ENCODE assay signal across 9 mouse cellular contexts in the genomic region with DNA sequence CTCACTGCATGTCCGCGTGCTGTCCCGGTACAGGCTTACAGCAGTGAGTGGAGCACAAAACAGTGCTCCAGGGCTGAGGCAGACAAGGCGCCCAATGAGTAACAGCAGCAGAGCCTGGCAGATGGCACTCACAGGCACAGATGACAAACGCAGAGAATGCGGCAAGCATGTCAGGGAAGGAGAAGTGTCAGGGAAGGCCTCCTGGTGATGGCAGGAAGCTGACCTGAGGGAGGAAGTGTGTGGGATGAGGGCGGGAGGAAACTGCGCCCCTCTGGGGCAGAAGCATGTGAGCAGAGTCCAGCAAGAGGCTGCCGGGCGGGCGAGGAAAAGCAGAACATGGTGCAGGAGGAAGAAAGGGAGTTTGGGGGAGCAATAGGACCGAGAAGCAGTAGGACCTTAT.
DNase-seq lines count a peak whose midpoint lies in the region; ATAC-seq and TF ChIP-seq lines count a peak whose summit lies in the region.
"Had no signal": no experiment of that assay in that cellular context is flagged by ENCODE, and none has a peak within 500 bp of the region (broad histone marks: within the 10 kb centered on the region; RNA-seq: fewer than 3 reads in every experiment).

No protein-coding gene starts in this region.

- no peaks in the 10 kb centered on the region for H3K9me3 ChIP-seq in heart, embryonic 10.5 days
- H3K9me3 ChIP-seq: lung, embryonic 15.5 days had no signal

- DNase-seq in cerebellum, postnatal 4 days (ENCODE audit: low spot score in 2 of 2), result no peak
- peak; percentile 11 for DNase-seq in retina, postnatal 1 day
- no peak for DNase-seq in retina, embryonic 14.5 days (ENCODE audit: low spot score)
- no peak for DNase-seq in heart, embryonic 10.5 days (ENCODE audit: low spot score)
- DNase-seq in lung, postnatal 25 days (ENCODE audit: low spot score), result peak; percentile 18
- DNase-seq in c-Kit-positive CD71-positive TER-119-positive erythroid progenitor cells, embryonic 14.5 days (ENCODE audit: low spot score), result no peak
- no peak for DNase-seq in kidney, adult 2 months

- peaks cover 6% of the 10 kb centered on the region for H3K4me1 ChIP-seq in heart, embryonic 10.5 days
- 0 out of 2 replicates have a peak, but pooled peaks cover 3% of the 10 kb centered on the region for H3K4me1 ChIP-seq in kidney, adult 2 months (ENCODE audit: control insufficient read depth, insufficient read depth, low read length)
- H3K4me1 ChIP-seq: lung, embryonic 15.5 days had no signal

- H3K4me3 ChIP-seq in heart, embryonic 10.5 days, result no peak overlapping the region
- no peak overlapping the region for H3K4me3 ChIP-seq in kidney, adult 2 months (ENCODE audit: insufficient read depth, low read depth, low read length)
- H3K4me3 ChIP-seq: lung, embryonic 15.5 days had no signal

- peak; percentile 60 for ATAC-seq in cerebellum, adult (ENCODE audit: insufficient number of reproducible peaks, low FRiP score, low TSS enrichment)

- TF ChIP-seq CTCF in kidney, adult 2 months (conservative IDR thresholded peaks at IDR 0.05; ENCODE audit: insufficient read depth, insufficient read length, low read depth, low read length), result no peak

- no peaks in the 10 kb centered on the region for H3K27me3 ChIP-seq in heart, embryonic 10.5 days (ENCODE audit: insufficient read depth, poor library complexity, severe bottlenecking)
- no peaks in the 10 kb centered on the region for H3K27me3 ChIP-seq in kidney, adult 2 months (replicated peaks; ENCODE audit: control insufficient read depth, insufficient read depth, low read length)
- H3K27me3 ChIP-seq: lung, embryonic 15.5 days had no signal

- WGBS in heart, embryonic 10.5 days, result 81% methylated on average over 12 of the region's 12 CpGs
- WGBS in kidney, adult 2 months, result 56% methylated on average over 12 of the region's 12 CpGs

- H3K27ac ChIP-seq in heart, embryonic 10.5 days, result peak overlapping the region; percentile 49; the same call in 1 of the 2 replicates
- no peak overlapping the region for H3K27ac ChIP-seq in kidney, adult 2 months (ENCODE audit: insufficient read depth, low read depth, low read length)
- H3K27ac ChIP-seq: lung, embryonic 15.5 days had no signal

- TF ChIP-seq POLR2A in kidney, adult 2 months (IDR thresholded peaks at IDR 0.05; ENCODE audit: low read depth, low read length), result no peak

- H3K36me3 ChIP-seq in heart, embryonic 10.5 days, result peaks cover 72% of the 10 kb centered on the region
- H3K36me3 ChIP-seq in kidney, adult 2 months (ENCODE audit: control insufficient read depth, insufficient read depth, low read length), result peaks cover 5% of the 10 kb centered on the region

Comparison
In these comparisons a context has a peak if more than half of its experiments do, and no peak if none do; other contexts are left out.
1. DNase-seq: peak in retina, postnatal 1 day (single experiment) and lung, postnatal 25 days (single experiment); none in cerebellum, postnatal 4 days (0 of 2), retina, embryonic 14.5 days (single experiment), heart, embryonic 10.5 days (single experiment), c-Kit-positive CD71-positive TER-119-positive erythroid progenitor cells, embryonic 14.5 days (single experiment) and kidney, adult 2 months (single experiment).